Mouse (Mus musculus): ENCODE measurements around the gene Crybg3.

GRCm38 (mm10) chr16:59639102-59639691, 38.4 kb upstream of the Crybg3 start, which contains the start of gene Arl6:
- TF ChIP-seq CTCF (IDR thresholded peaks at IDR 0.05; ENCODE audit: control insufficient read depth, insufficient read depth, insufficient replicate concordance, low read depth, low read length) (0 out of 2 replicates have a peak, but pooled peaks have one; percentile 5), POLR2A (IDR thresholded peaks at IDR 0.05; ENCODE audit: control insufficient read depth, low read depth, low read length) (peak; percentile 71)

Measured in testis, adult 2 months (tissue).